In the genomic region with DNA sequence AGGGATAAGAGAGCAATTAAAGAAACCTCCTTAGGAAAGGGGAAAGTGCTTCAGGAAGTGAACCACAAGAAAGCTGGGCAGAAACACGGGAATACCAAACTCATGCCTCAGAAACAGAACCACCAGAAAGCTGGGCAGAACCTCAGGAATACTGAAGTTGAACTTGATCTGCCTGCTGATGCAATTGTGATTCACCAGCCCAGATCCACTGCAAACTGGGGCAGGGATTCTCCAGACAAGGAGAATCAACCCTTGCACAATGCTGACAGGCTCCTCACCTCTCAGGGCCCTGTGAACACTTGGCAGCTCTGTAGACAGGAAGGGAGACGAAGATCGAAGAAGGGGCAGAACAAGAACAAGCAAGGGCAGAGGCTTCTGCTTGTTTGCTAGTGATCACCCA, we compare ENCODE assay signal across 29 mouse cellular contexts. TPM values are rescaled to one million over a fixed set of nuclear protein-coding genes. Genes with fewer than 3 reads are reported as not detected.
DNase-seq lines count a peak whose midpoint lies in the region; ATAC-seq and TF ChIP-seq lines count a peak whose summit lies in the region.
"Had no signal": no experiment of that assay in that cellular context is flagged by ENCODE, and none has a peak within 500 bp of the region (broad histone marks: within the 10 kb centered on the region; RNA-seq: fewer than 3 reads in every experiment).

No protein-coding gene starts in this region.

- no peak for TF ChIP-seq EP300 in heart, adult 2 months (IDR thresholded peaks at IDR 0.05; ENCODE audit: insufficient read depth, low read depth, low read length)
- TF ChIP-seq EP300 in stomach, postnatal 0 days (optimal IDR thresholded peaks at IDR 0.05), result no peak

- H3K36me3 ChIP-seq in heart, adult 2 months (ENCODE audit: control insufficient read depth, insufficient read depth, low read length), result no peaks in the 10 kb centered on the region
- H3K36me3 ChIP-seq in stomach, postnatal 0 days (ENCODE audit: control insufficient read depth, insufficient read depth, low read length), result no peaks in the 10 kb centered on the region
- H3K36me3 ChIP-seq: forebrain, embryonic 10.5 days; G1E; heart, embryonic 12.5 days; heart, embryonic 15.5 days; hindbrain, embryonic 10.5 days; hindbrain, embryonic 13.5 days; intestine, embryonic 15.5 days had no signal

- 64% methylated on average over 3 of the region's 3 CpGs for WGBS in heart, adult 2 months
- 67% methylated on average over 3 of the region's 3 CpGs for WGBS in stomach, postnatal 0 days

- H3K27ac ChIP-seq in heart, adult 2 months, result no peak overlapping the region
- H3K27ac ChIP-seq in stomach, postnatal 0 days (replicated peaks), result no peak overlapping the region
- H3K27ac ChIP-seq: forebrain, embryonic 10.5 days; forebrain, embryonic 13.5 days; heart, embryonic 15.5 days; hindbrain, embryonic 10.5 days; hindbrain, embryonic 13.5 days; intestine, embryonic 15.5 days had no signal

- no peak overlapping the region for H3K9ac ChIP-seq in heart, adult 2 months (ENCODE audit: low read depth, low read length)
- no peak overlapping the region for H3K9ac ChIP-seq in stomach, postnatal 0 days (ENCODE audit: low read length)
- H3K9ac ChIP-seq: forebrain, embryonic 13.5 days; heart, embryonic 12.5 days; heart, embryonic 15.5 days; hindbrain, embryonic 13.5 days; intestine, embryonic 15.5 days had no signal

- intact Hi-C loops in heart, adult 2 months (cut with DNase I), result no loop called here

- H3K9me3 ChIP-seq in stomach, postnatal 0 days (ENCODE audit: control insufficient read depth, low read length), result no peaks in the 10 kb centered on the region
- H3K9me3 ChIP-seq: forebrain, embryonic 10.5 days; forebrain, embryonic 13.5 days; G1E; heart, embryonic 15.5 days; hindbrain, embryonic 13.5 days; intestine, embryonic 15.5 days had no signal

- no peak overlapping the region for H3K4me2 ChIP-seq in stomach, postnatal 0 days (replicated peaks; ENCODE audit: low read depth)
- H3K4me2 ChIP-seq: forebrain, embryonic 13.5 days; heart, embryonic 12.5 days; heart, embryonic 15.5 days; hindbrain, embryonic 13.5 days; intestine, embryonic 15.5 days had no signal

- TF ChIP-seq CTCF in heart, adult 2 months (IDR thresholded peaks at IDR 0.05), result no peak
- TF ChIP-seq CTCF in stomach, postnatal 0 days (IDR thresholded peaks at IDR 0.05; ENCODE audit: low read depth), result no peak

- H3K79me2 ChIP-seq in heart, adult 2 months (replicated peaks; ENCODE audit: control insufficient read depth, insufficient read depth, low read length), result no peaks in the 10 kb centered on the region

- no peak for ATAC-seq in stomach, postnatal 0 days (ENCODE audit: low FRiP score, low TSS enrichment)
- ATAC-seq: forebrain, embryonic 13.5 days; forebrain, embryonic 16.5 days; hindbrain, embryonic 16.5 days; intestine, embryonic 15.5 days had no signal

- DNase-seq in adrenal gland, adult 8-10 months, result peak; percentile 4
- DNase-seq in adrenal gland, postnatal 25 days, result no peak
- peak; percentile 90 for DNase-seq in 3T3-L1 (ENCODE audit: low read depth, low spot score)
- peak; percentile 31 for DNase-seq in adipocyte (ENCODE audit: low spot score)
- DNase-seq in heart, adult 2 months, result no peak
- no peak for DNase-seq in lung, adult 18-20 months
- DNase-seq in stomach, postnatal 0 days (ENCODE audit: low spot score), result no peak
- DNase-seq: cerebellum, adult 18-20 months; cerebellum, adult 9-10 months; cerebellum, postnatal 14 days; gastrocnemius, postnatal 10 days; heart, postnatal 10 days; heart, postnatal 36 days; kidney, adult 11 months had no signal

- no peak for TF ChIP-seq POLR2A in heart, adult 2 months (IDR thresholded peaks at IDR 0.05; ENCODE audit: insufficient read depth, low read depth, low read length)

- H3K4me1 ChIP-seq in heart, adult 2 months (ENCODE audit: control insufficient read depth, insufficient read depth, low read length), result no peaks in the 10 kb centered on the region
- H3K4me1 ChIP-seq in stomach, postnatal 0 days (replicated peaks; ENCODE audit: control insufficient read depth, insufficient read depth), result no peaks in the 10 kb centered on the region
- H3K4me1 ChIP-seq: forebrain, embryonic 10.5 days; forebrain, embryonic 13.5 days; heart, embryonic 12.5 days; heart, embryonic 15.5 days; hindbrain, embryonic 10.5 days; hindbrain, embryonic 13.5 days; intestine, embryonic 15.5 days had no signal

- no peaks in the 10 kb centered on the region for H3K27me3 ChIP-seq in heart, adult 2 months (ENCODE audit: control insufficient read depth, insufficient read depth, low read length)
- H3K27me3 ChIP-seq in stomach, postnatal 0 days (ENCODE audit: control insufficient read depth, insufficient read depth, low read length), result no peaks in the 10 kb centered on the region
- H3K27me3 ChIP-seq: CH12.LX; forebrain, embryonic 13.5 days; heart, embryonic 12.5 days; heart, embryonic 15.5 days; hindbrain, embryonic 13.5 days; intestine, embryonic 15.5 days had no signal

- H3K4me3 ChIP-seq in heart, adult 2 months, result no peak overlapping the region
- H3K4me3 ChIP-seq in stomach, postnatal 0 days (ENCODE audit: low read depth, low read length), result no peak overlapping the region
- H3K4me3 ChIP-seq: forebrain, embryonic 10.5 days; forebrain, embryonic 13.5 days; heart, embryonic 12.5 days; heart, embryonic 15.5 days; hindbrain, embryonic 10.5 days; hindbrain, embryonic 13.5 days; intestine, embryonic 15.5 days had no signal

RNA-seq across cellular contexts. Expression of gene Usp17la, which starts 4.6 kb away (rescaled TPM):
- total RNA-seq in adrenal gland, adult 8-10 months (2022), result not detected
- total RNA-seq in adrenal gland, postnatal 25 days (2021), result not detected in 2 replicates
- total RNA-seq in heart, adult 2 months (2021), result not detected
- polyA plus RNA-seq in heart, adult 2 months (2012; rRNA removed), result not detected in 2 replicates
- not detected in 2 replicates for polyA plus RNA-seq in stomach, postnatal 0 days (2015; fragmentation: Nextera tagmentation; extraction: Ambion mirVana)
- total RNA-seq: G1E; gastrocnemius, adult 18-20 months; gastrocnemius, postnatal 10 days; gastrocnemius, postnatal 4 days; heart, postnatal 10 days; heart, postnatal 36 days had no signal
- polyA plus RNA-seq: embryonic facial prominence, embryonic 11.5 days; embryonic facial prominence, embryonic 14.5 days; forebrain, embryonic 10.5 days; forebrain, embryonic 13.5 days; forebrain, embryonic 16.5 days; G1E; heart, embryonic 12.5 days; heart, embryonic 15.5 days; hindbrain, embryonic 10.5 days; hindbrain, embryonic 13.5 days; hindbrain, embryonic 16.5 days; intestine, embryonic 15.5 days had no signal

RNA-seq across cellular contexts. Expression of gene Olfr665, which starts 16.4 kb away (rescaled TPM):
- not detected for total RNA-seq in adrenal gland, adult 8-10 months (2022)
- total RNA-seq in adrenal gland, postnatal 25 days (2021), result not detected in 2 replicates
- total RNA-seq in heart, adult 2 months (2021), result not detected
- polyA plus RNA-seq in heart, adult 2 months (2012; rRNA removed), result not detected in 2 replicates
- polyA plus RNA-seq in stomach, postnatal 0 days (2015; fragmentation: Nextera tagmentation; extraction: Ambion mirVana), result not detected in 2 replicates
- total RNA-seq: CH12.LX; gastrocnemius, adult 18-20 months; gastrocnemius, postnatal 10 days; gastrocnemius, postnatal 4 days; heart, postnatal 10 days; heart, postnatal 36 days had no signal
- polyA plus RNA-seq: embryonic facial prominence, embryonic 11.5 days; embryonic facial prominence, embryonic 14.5 days; forebrain, embryonic 10.5 days; forebrain, embryonic 13.5 days; forebrain, embryonic 16.5 days; G1E; heart, embryonic 12.5 days; heart, embryonic 15.5 days; hindbrain, embryonic 10.5 days; hindbrain, embryonic 13.5 days; hindbrain, embryonic 16.5 days; intestine, embryonic 15.5 days had no signal

RNA-seq across cellular contexts. Expression of gene Usp17lb, which starts 19.0 kb away (rescaled TPM):
- total RNA-seq in adrenal gland, adult 8-10 months (2022), result not detected
- 0.43 TPM in 1 of 2 replicates, not detected in the other for total RNA-seq in adrenal gland, postnatal 25 days (2021)
- total RNA-seq in heart, adult 2 months (2021), result not detected
- not detected in 2 replicates for polyA plus RNA-seq in heart, adult 2 months (2012; rRNA removed)
- polyA plus RNA-seq in stomach, postnatal 0 days (2015; fragmentation: Nextera tagmentation; extraction: Ambion mirVana), result not detected in 2 replicates
- total RNA-seq: CH12.LX; gastrocnemius, adult 18-20 months; gastrocnemius, postnatal 10 days; gastrocnemius, postnatal 4 days; heart, postnatal 10 days; heart, postnatal 36 days had no signal
- polyA plus RNA-seq: embryonic facial prominence, embryonic 11.5 days; embryonic facial prominence, embryonic 14.5 days; forebrain, embryonic 10.5 days; forebrain, embryonic 13.5 days; forebrain, embryonic 16.5 days; G1E; heart, embryonic 12.5 days; heart, embryonic 15.5 days; hindbrain, embryonic 10.5 days; hindbrain, embryonic 13.5 days; hindbrain, embryonic 16.5 days; intestine, embryonic 15.5 days had no signal

RNA-seq across cellular contexts. Expression of gene Olfr666, which starts 34.4 kb away (rescaled TPM):
- not detected for total RNA-seq in adrenal gland, adult 8-10 months (2022)
- not detected in 2 replicates for total RNA-seq in adrenal gland, postnatal 25 days (2021)
- total RNA-seq in heart, adult 2 months (2021), result not detected
- not detected in 2 replicates for polyA plus RNA-seq in heart, adult 2 months (2012; rRNA removed)
- polyA plus RNA-seq in stomach, postnatal 0 days (2015; fragmentation: Nextera tagmentation; extraction: Ambion mirVana), result 0.10 TPM in 1 of 2 replicates, not detected in the other
- total RNA-seq: CH12.LX; G1E; gastrocnemius, adult 18-20 months; gastrocnemius, postnatal 10 days; gastrocnemius, postnatal 4 days; heart, postnatal 10 days; heart, postnatal 36 days had no signal
- polyA plus RNA-seq: embryonic facial prominence, embryonic 11.5 days; forebrain, embryonic 10.5 days; forebrain, embryonic 13.5 days; forebrain, embryonic 16.5 days; G1E; heart, embryonic 12.5 days; heart, embryonic 15.5 days; hindbrain, embryonic 10.5 days; hindbrain, embryonic 13.5 days; hindbrain, embryonic 16.5 days; intestine, embryonic 15.5 days had no signal

RNA-seq across cellular contexts. Expression of gene Olfr667, which starts 59.9 kb away (rescaled TPM):
- total RNA-seq in adrenal gland, adult 8-10 months (2022), result not detected
- not detected in 2 replicates for total RNA-seq in adrenal gland, postnatal 25 days (2021)
- not detected for total RNA-seq in heart, adult 2 months (2021)
- polyA plus RNA-seq in heart, adult 2 months (2012; rRNA removed), result not detected in 2 replicates
- polyA plus RNA-seq in stomach, postnatal 0 days (2015; fragmentation: Nextera tagmentation; extraction: Ambion mirVana), result not detected in 2 replicates
- total RNA-seq: CH12.LX; gastrocnemius, adult 18-20 months; gastrocnemius, postnatal 10 days; gastrocnemius, postnatal 4 days; heart, postnatal 10 days; heart, postnatal 36 days had no signal
- polyA plus RNA-seq: embryonic facial prominence, embryonic 11.5 days; embryonic facial prominence, embryonic 14.5 days; forebrain, embryonic 10.5 days; forebrain, embryonic 13.5 days; forebrain, embryonic 16.5 days; G1E; heart, embryonic 12.5 days; heart, embryonic 15.5 days; hindbrain, embryonic 10.5 days; hindbrain, embryonic 13.5 days; hindbrain, embryonic 16.5 days; intestine, embryonic 15.5 days had no signal

Comparison
In these comparisons a context has a peak if more than half of its experiments do, and no peak if none do; other contexts are left out.
1. DNase-seq: peak in adrenal gland, adult 8-10 months (single experiment), 3T3-L1 (single experiment) and adipocyte (single experiment); none in adrenal gland, postnatal 25 days (single experiment), heart, adult 2 months (0 of 2), lung, adult 18-20 months (0 of 2) and stomach, postnatal 0 days (single experiment).